Mouse (Mus musculus) neural tube, embryonic 15.5 days (tissue): Measurements from ENCODE around the gene 1700086D15Rik. TPM values are rescaled to one million over a fixed set of nuclear protein-coding genes. Genes with fewer than 3 reads are reported as not detected.

ENCODE experiments used
- ATAC-seq: fragments of 200-750 bp; cut with Nextera tagmentation; 2 replicates; pipeline ENCODE4 v1.8.0; 2017; ENCODE audit warnings: mild to moderate bottlenecking, moderate TSS enrichment, moderate library complexity; ENCODE audit not compliant: low FRiP score
- H3K27ac ChIP-seq: fragments of 300-500 bp; sonication (generic); replicated peaks from 2 replicates; pipeline ENCODE4 v1.5.1; 2015; ENCODE audit warnings: mild to moderate bottlenecking, inconsistent platforms
- H3K27me3 ChIP-seq: fragments of 300-500 bp; sonication (generic); replicated peaks from 2 replicates; pipeline ENCODE4 v1.6.1; 2015; ENCODE audit warnings: inconsistent platforms
- H3K36me3 ChIP-seq: fragments of 300-500 bp; sonication (generic); 2 replicates; pipeline ENCODE4 v1.6.1; 2015; ENCODE audit warnings: inconsistent platforms
- H3K4me1 ChIP-seq: fragments of 300-500 bp; sonication (generic); 2 replicates; pipeline ENCODE4 v1.6.1; 2015; ENCODE audit warnings: inconsistent platforms
- H3K4me2 ChIP-seq: fragments of 300-500 bp; sonication (generic); 2 replicates; pipeline ENCODE4 v1.6.1; 2015; ENCODE audit warnings: inconsistent platforms, mild to moderate bottlenecking, moderate library complexity
- H3K4me3 ChIP-seq: fragments of 300-500 bp; sonication (generic); replicated peaks from 2 replicates; pipeline ENCODE4 v1.5.1; 2015; ENCODE audit warnings: mild to moderate bottlenecking, inconsistent platforms
- H3K9ac ChIP-seq: fragments of 300-500 bp; sonication (generic); replicated peaks from 2 replicates; pipeline ENCODE4 v1.6.1; 2015; ENCODE audit warnings: mild to moderate bottlenecking, inconsistent platforms
- H3K9me3 ChIP-seq: fragments of 300-500 bp; sonication (generic); replicated peaks from 2 replicates; pipeline ENCODE4 v1.6.1; 2016; ENCODE audit warnings: inconsistent platforms
- WGBS: fragments of 180-500 bp; shearing (Covaris S2); methylation state at CpG from one replicate; pipeline ENCODE4 v1.1.7; 2015; ENCODE audit warnings: mixed read lengths; 5-methylcytosine and 5-hydroxymethylcytosine counted together
- polyA plus RNA-seq: library from polyadenylated mRNA; unstranded; fragments of >200 nt; fragmentation: Nextera tagmentation; extraction: Ambion mirVana; gene quantifications from 2 replicates; pipeline ENCODE4 v1.2.1, GENCODE M21; 2015

1700086D15Rik gene
- polyA plus RNA-seq, 1 experiment from 2014 or later, result 0.14 TPM

DNA sequence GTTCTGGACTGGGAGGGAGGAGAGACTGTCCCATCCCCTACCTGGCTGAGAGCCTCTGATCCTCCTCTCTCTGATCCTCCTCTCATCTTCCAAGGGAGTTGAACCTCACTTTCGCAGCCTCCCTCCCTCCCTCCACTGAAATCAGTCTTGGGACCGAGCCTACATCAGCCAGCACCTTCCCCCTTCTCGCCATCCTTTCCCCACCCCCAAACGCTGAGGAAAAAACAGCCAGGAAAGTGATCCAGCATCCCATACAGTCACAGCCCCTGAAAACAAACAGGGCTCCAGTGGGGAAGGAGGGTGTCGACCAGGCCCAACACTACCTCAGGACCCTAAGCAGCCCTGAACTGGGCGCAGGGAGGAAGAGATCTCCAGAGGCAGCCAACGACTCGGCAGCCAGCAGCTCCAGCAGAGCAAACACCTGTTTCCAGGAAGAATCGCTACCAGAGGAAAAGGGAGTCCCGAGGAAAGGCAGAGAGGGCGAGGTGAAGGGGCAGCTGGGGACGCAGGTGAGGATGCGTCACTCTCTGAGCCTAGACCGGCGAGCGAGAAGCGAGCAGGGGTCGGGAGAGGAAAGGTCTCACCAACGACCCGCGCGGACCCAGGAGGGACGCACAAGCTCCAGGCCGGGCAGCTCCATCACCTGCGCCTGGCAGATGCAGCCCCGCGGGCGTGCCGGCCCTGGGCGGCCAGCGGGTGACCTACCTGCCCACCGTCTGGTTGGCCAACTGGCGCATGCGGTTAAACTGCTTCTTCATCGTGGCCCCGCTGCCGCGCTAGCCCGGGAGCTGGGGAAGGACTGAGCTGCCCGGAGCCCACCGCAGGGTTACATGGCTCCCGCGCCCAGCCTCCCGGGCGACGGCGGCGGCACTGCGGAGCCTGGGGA is 2.4 kb upstream of the 1700086D15Rik start:
- Histone ChIP-seq H3K4me2 (peak overlapping the region; percentile 86), H3K9ac (peak overlapping the region; percentile 87), H3K27me3 (no peaks in the 10 kb centered on the region), H3K4me1 (peaks cover 24% of the 10 kb centered on the region), H3K9me3 (no peaks in the 10 kb centered on the region), H3K27ac (peak overlapping the region; percentile 82), H3K36me3 (no peaks in the 10 kb centered on the region), H3K4me3 (peak overlapping the region; percentile 71)
- 1% methylated on average over 48 of the region's 49 CpGs for WGBS
- ATAC-seq, result peak; percentile 89

- Histone ChIP-seq H3K36me3 (no peaks in the 10 kb centered on the region), H3K9me3 (no peaks in the 10 kb centered on the region), H3K9ac (peak overlapping the region; percentile 87), H3K4me1 (peaks cover 24% of the 10 kb centered on the region), H3K4me3 (peak overlapping the region; percentile 71), H3K27me3 (no peaks in the 10 kb centered on the region), H3K27ac (no peak overlapping the region), H3K4me2 (peak overlapping the region; percentile 86)
- ATAC-seq, result peak; percentile 21; the same call in 1 of the 2 replicates
- 54% methylated on average over 7 of the region's 7 CpGs for WGBS
Observed at GRCm38 (mm10) chr11:65160991-65161880, 1.5 kb upstream of the 1700086D15Rik start.

- Histone ChIP-seq H3K36me3 (no peaks in the 10 kb centered on the region), H3K4me1 (peaks cover 24% of the 10 kb centered on the region), H3K27ac (no peak overlapping the region), H3K9me3 (no peaks in the 10 kb centered on the region), H3K9ac (no peak overlapping the region), H3K27me3 (no peaks in the 10 kb centered on the region), H3K4me3 (no peak overlapping the region), H3K4me2 (no peak overlapping the region)
- 95% methylated on average over 5 of the region's 5 CpGs for WGBS
- ATAC-seq, result no peak
Observed at GRCm38 (mm10) chr11:65158658-65158990, 1.1 kb downstream of the 1700086D15Rik start.

- no peak overlapping the region for H3K27ac ChIP-seq
- no peaks in the 10 kb centered on the region for H3K36me3 ChIP-seq
- ATAC-seq, result no peak
Observed at GRCm38 (mm10) chr11:65157966-65158657, 1.6 kb downstream of the 1700086D15Rik start.

DNA sequence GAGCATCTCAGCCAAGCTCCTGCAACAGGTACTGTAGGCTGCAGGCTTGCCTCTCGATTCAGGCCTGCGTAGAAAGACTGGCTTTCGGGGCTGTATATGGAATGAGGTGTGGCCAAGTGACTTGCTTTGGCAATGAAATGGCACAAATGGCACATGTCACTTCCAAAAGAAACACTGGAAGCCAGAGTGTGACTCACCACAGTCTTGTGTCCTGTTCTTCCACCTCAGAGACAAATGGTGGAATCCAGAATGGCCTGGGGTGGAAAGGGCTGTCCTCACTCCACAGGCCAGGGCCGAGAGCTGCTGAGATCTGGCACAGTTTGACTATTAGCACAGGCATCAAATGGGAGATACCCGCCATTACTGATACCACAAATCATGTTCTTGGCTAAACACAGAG is 6.7 kb downstream of the 1700086D15Rik start:
- 87% methylated on average over 5 of the region's 5 CpGs for WGBS
- H3K9me3 ChIP-seq, result no peaks in the 10 kb centered on the region
- no peak overlapping the region for H3K27ac ChIP-seq
- H3K4me2 ChIP-seq, result no peak overlapping the region
- H3K27me3 ChIP-seq, result no peaks in the 10 kb centered on the region
- ATAC-seq, result no peak
- no peaks in the 10 kb centered on the region for H3K36me3 ChIP-seq
- no peak overlapping the region for H3K9ac ChIP-seq
- H3K4me3 ChIP-seq, result no peak overlapping the region
- 0 out of 2 replicates have a peak, but pooled peaks cover 9% of the 10 kb centered on the region for H3K4me1 ChIP-seq

More at GRCm38 (mm10) chr11:65157966-65158657, 1.6 kb downstream of the 1700086D15Rik start:
- Histone ChIP-seq H3K9me3 (no peaks in the 10 kb centered on the region), H3K27me3 (no peaks in the 10 kb centered on the region), H3K4me3 (no peak overlapping the region), H3K4me2 (no peak overlapping the region), H3K9ac (no peak overlapping the region), H3K4me1 (peaks cover 24% of the 10 kb centered on the region)
- 95% methylated on average over 20 of the region's 20 CpGs for WGBS

GRCm38 (mm10) chr11:65148441-65148840 is 11.2 kb downstream of the 1700086D15Rik start:
- Histone ChIP-seq H3K4me1 (0 out of 2 replicates have a peak, but pooled peaks cover 2% of the 10 kb centered on the region), H3K4me3 (no peak overlapping the region), H3K9ac (no peak overlapping the region), H3K27ac (no peak overlapping the region), H3K9me3 (no peaks in the 10 kb centered on the region), H3K27me3 (no peaks in the 10 kb centered on the region), H3K4me2 (no peak overlapping the region), H3K36me3 (no peaks in the 10 kb centered on the region)
- WGBS, result 93% methylated on average over 7 of the region's 7 CpGs
- ATAC-seq, result no peak

DNA sequence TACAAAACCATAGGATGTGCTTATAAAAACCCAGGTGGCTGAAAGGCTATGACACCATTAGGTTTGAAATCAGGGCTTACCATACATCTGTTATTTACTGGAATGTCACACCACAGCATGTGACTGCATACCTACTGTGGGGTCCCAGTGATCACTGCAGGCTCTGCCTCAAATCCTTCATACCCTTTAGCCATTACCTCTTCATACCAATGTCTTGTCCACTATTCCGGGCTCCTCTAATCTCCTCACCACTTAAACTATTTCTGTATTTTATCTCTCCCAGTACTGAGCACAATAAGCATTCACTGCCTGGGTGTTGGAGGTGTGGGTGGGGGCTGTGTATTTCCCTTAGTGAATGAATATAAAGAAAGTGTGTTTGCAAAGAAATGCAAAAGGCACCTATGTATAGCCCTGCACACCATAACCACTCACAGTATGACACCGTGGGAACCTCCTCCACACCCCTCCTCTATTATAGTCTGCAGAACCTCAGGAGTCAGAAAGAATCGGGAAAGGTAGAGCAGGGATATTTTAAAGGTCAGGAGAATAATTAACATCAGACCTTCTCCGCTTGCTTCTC is 16.8 kb downstream of the 1700086D15Rik start:
- WGBS, result 75% methylated on average over 4 of the region's 4 CpGs
- H3K9ac ChIP-seq, result no peak overlapping the region
- no peak for ATAC-seq
- H3K36me3 ChIP-seq, result no peaks in the 10 kb centered on the region
- no peaks in the 10 kb centered on the region for H3K4me1 ChIP-seq
- no peak overlapping the region for H3K4me3 ChIP-seq
- no peak overlapping the region for H3K27ac ChIP-seq
- H3K9me3 ChIP-seq, result no peaks in the 10 kb centered on the region
- no peak overlapping the region for H3K4me2 ChIP-seq
- H3K27me3 ChIP-seq, result no peaks in the 10 kb centered on the region

DNA sequence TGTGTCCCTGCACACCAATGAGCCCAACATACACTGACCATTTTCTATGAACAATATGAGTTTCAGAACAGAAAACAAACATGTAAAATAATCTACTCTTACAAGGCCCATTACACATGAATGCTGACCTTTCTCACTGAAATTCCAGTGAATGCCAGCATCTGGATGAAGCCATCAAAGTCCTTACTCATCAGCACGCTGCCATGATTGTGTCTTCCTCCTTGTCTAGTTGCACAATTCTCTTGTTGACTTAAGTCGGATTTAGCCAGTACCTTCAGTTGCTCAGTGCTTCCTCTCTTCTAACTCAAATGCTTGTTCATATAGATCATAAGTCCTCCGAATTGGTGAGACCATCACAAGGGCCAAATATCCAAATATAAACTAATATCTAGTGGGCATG is 20.7 kb downstream of the 1700086D15Rik start:
- Histone ChIP-seq H3K4me3 (no peak overlapping the region), H3K4me1 (no peaks in the 10 kb centered on the region; the same call in 1 of the 2 replicates), H3K9ac (no peak overlapping the region), H3K9me3 (no peaks in the 10 kb centered on the region), H3K36me3 (no peaks in the 10 kb centered on the region), H3K27ac (no peak overlapping the region), H3K27me3 (no peaks in the 10 kb centered on the region), H3K4me2 (no peak overlapping the region)
- no peak for ATAC-seq
- 86% methylated on average over 3 of the region's 3 CpGs for WGBS

GRCm38 (mm10) chr11:65137145-65137652 is 22.5 kb downstream of the 1700086D15Rik start:
- Histone ChIP-seq H3K9ac (no peak overlapping the region), H3K9me3 (no peaks in the 10 kb centered on the region), H3K27ac (no peak overlapping the region), H3K36me3 (no peaks in the 10 kb centered on the region), H3K4me3 (no peak overlapping the region), H3K4me2 (no peak overlapping the region), H3K27me3 (no peaks in the 10 kb centered on the region), H3K4me1 (no peaks in the 10 kb centered on the region; the same call in 1 of the 2 replicates)
- WGBS, result 57% methylated on average over 2 of the region's 2 CpGs
- ATAC-seq, result no peak

DNA sequence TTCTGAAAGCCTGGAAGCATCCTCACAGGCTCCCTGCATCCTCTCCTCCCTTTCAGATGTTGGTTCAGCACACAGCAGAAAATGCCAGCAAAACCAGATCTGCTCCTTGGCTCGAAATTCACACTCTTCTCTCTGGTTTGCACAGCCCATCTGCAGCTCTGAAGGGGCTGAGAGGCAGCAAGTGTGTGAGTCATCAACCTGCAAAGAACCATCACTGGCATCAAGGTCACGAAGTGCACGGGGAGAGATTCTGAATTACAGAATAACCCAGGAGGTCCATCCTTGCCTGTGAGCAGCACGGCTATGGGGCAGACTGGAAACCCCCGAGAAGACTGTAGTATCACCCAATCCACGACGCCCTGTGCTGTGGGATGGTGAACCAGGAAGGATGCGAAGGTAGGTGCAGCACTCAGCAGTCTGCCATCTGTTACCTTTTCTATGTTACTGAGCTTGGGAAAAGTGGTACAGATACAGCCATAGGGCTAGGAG is 24.4 kb downstream of the 1700086D15Rik start:
- Histone ChIP-seq H3K4me3 (no peak overlapping the region), H3K36me3 (no peaks in the 10 kb centered on the region)
- WGBS, result 88% methylated on average over 8 of the region's 8 CpGs

DNA sequence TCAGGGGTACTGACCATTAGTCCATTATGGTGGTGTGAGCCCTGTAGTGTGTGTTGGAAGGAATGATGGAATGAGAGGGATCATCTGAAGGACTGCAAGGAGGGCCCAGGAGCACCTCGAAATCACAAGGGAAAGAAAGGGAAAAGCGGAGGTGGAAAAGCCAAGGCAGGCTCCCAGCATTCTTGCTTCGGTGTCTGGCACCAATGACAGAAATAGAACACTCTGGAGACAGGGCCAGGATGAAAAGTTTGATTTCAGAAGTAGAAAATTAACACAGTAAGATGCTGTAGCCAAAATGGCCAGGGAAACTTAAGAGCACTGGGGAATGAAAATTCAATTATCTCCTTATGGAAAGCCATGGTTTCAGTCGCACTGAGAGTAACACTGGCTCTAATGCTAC is 26.0 kb downstream of the 1700086D15Rik start:
- no peak overlapping the region for H3K4me3 ChIP-seq
- ATAC-seq, result no peak
- H3K9me3 ChIP-seq, result no peaks in the 10 kb centered on the region
- no peaks in the 10 kb centered on the region for H3K36me3 ChIP-seq
- H3K27me3 ChIP-seq, result no peaks in the 10 kb centered on the region
- no peak overlapping the region for H3K27ac ChIP-seq
- H3K9ac ChIP-seq, result no peak overlapping the region
- H3K4me1 ChIP-seq, result peaks cover 2% of the 10 kb centered on the region; the same call in 1 of the 2 replicates
- 92% methylated on average over 4 of the region's 4 CpGs for WGBS
- H3K4me2 ChIP-seq, result no peak overlapping the region

More for the DNA sequence above, 24.4 kb downstream of the 1700086D15Rik start:
- H3K4me1 ChIP-seq, result no peaks in the 10 kb centered on the region; the same call in 1 of the 2 replicates
- H3K9ac ChIP-seq, result no peak overlapping the region
- no peak overlapping the region for H3K27ac ChIP-seq
- no peak for ATAC-seq
- H3K27me3 ChIP-seq, result no peaks in the 10 kb centered on the region
- no peak overlapping the region for H3K4me2 ChIP-seq
- no peaks in the 10 kb centered on the region for H3K9me3 ChIP-seq
